Mouse (Mus musculus): ENCODE results near the gene Dynlt1b. TPM values are rescaled to one million over a fixed set of nuclear protein-coding genes. Genes with fewer than 3 reads are reported as not detected.
"Not testable (repeated sequence)": the region's sequence is repeated elsewhere in the genome, so short reads cannot be mapped to it uniquely, and the experiment has no call there.

The Dynlt1b gene
- polyA plus RNA-seq, 1 experiment: 208 TPM

DNA sequence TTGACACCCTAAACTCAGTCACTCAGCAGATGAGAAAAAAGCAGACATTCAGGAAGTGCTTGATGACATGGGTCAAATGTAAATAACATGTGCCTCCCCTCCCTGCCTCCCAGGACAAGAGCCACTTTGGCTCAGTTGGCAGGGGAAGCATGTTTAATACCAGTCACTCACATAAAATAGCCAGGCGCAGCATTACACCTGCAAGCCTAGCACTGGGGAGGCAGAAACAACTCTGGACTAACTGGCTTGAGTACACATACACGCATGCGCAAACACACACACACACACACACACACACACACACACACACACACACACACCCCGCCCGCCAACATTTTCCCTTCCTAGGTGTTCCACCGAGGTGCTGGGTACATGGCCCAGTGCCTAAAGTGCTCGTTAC is 40.8 kb downstream of the Dynlt1b start:
- H3K4me3 ChIP-seq (ENCODE audit: insufficient read depth, low read length); H3K27ac ChIP-seq (ENCODE audit: insufficient read depth, low read depth, low read length): not testable (repeated sequence)
- H3K4me1 ChIP-seq (ENCODE audit: control insufficient read depth, insufficient read depth, low read length): peaks cover 15% of the 10 kb centered on the region

DNA sequence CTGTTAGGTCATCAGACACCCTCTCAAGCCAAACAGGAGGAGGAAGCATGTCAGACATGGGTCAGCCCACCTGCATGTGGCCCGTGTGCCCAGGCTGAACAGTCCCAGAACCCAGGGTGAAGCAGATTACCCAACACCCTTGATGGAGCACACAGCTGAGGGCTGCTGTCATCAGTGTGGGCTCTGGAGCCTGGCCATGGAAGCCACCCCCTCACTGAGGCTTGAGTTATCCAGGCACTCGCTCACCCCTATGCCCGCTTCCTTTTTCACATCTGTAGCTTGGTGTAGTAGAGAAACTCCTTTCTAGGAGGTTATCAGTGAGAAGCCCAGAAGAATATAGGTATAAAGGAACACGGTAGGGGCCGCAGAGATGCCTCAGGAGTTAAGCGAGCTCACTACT is 45.4 kb downstream of the Dynlt1b start:
- H3K4me1 ChIP-seq (ENCODE audit: control insufficient read depth, insufficient read depth, low read length): peaks cover 11% of the 10 kb centered on the region
- not testable (repeated sequence) for H3K4me3 ChIP-seq (ENCODE audit: insufficient read depth, low read length); H3K27ac ChIP-seq (ENCODE audit: insufficient read depth, low read depth, low read length)

DNA sequence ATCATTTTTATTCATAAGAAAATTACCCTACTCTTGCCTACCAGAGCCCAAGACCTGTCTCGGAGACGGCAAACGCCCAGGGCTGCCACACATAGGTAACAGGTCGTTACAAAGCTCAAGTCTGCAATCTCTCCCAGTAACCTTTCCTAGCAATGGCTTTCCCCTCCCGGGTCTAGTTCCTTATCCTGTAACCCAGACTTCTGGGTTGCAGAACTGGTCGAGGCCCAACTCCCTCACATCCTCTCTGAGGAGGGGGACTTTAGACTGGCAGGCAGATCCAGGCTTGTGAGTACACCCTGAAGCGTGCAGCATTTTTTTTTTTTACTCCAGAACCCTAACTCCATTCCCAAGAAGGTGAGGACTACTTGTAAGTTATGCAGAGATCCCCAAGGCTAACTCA is 46.0 kb downstream of the Dynlt1b start:
- peak overlapping the region; percentile 81 for H3K4me3 ChIP-seq (ENCODE audit: insufficient read depth, low read length)
- H3K4me1 ChIP-seq (ENCODE audit: control insufficient read depth, insufficient read depth, low read length); H3K27ac ChIP-seq (ENCODE audit: insufficient read depth, low read depth, low read length): not testable (repeated sequence)

DNA sequence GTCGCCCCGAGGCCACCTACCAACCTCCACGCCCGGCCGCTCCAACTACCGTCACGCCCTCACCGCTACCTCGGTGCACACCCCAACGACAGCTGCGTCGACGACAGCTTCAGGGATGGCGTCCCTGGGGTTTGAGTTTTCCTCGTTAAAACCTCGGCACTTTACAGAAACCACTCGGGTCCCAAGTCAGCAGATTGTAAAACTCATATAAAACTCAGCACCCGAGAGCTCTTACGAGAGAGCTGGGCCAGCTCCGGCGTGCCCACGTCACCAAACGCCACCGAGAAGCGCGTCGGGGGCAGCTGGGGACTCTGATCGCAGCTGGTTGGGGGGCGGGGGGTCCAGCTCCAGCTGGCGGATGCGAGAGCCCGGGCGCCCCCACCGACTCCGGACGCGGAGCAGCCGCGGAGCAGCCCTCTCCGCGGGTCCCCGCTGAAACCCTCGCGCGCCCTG is 46.6 kb downstream of the Dynlt1b start:
- not testable (repeated sequence) for H3K27ac ChIP-seq (ENCODE audit: insufficient read depth, low read depth, low read length); H3K4me1 ChIP-seq (ENCODE audit: control insufficient read depth, insufficient read depth, low read length)
- H3K4me3 ChIP-seq (ENCODE audit: insufficient read depth, low read length): peak overlapping the region; percentile 81

DNA sequence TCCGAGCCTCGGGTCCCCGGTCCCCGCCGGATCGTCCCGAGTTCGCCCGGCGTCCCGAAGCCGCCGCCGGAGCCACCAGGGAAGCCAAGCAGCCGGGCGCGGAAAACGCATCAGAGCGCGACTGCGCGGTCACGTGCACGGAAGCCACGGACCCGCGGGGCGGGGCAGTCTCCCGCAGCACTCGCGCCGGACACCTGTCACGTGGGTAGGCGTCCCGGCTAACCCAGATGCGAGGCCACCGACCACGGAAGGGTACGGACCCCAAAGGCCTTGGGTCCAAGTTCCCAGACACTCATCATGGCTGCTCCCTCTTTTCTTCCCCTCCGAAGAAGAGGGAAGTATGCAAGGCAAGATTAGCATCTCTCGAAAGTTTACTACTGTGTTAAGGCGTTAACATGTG is 47.1 kb downstream of the Dynlt1b start:
- peak overlapping the region; percentile 81 for H3K4me3 ChIP-seq (ENCODE audit: insufficient read depth, low read length)
- H3K27ac ChIP-seq (ENCODE audit: insufficient read depth, low read depth, low read length); H3K4me1 ChIP-seq (ENCODE audit: control insufficient read depth, insufficient read depth, low read length): not testable (repeated sequence)

DNA sequence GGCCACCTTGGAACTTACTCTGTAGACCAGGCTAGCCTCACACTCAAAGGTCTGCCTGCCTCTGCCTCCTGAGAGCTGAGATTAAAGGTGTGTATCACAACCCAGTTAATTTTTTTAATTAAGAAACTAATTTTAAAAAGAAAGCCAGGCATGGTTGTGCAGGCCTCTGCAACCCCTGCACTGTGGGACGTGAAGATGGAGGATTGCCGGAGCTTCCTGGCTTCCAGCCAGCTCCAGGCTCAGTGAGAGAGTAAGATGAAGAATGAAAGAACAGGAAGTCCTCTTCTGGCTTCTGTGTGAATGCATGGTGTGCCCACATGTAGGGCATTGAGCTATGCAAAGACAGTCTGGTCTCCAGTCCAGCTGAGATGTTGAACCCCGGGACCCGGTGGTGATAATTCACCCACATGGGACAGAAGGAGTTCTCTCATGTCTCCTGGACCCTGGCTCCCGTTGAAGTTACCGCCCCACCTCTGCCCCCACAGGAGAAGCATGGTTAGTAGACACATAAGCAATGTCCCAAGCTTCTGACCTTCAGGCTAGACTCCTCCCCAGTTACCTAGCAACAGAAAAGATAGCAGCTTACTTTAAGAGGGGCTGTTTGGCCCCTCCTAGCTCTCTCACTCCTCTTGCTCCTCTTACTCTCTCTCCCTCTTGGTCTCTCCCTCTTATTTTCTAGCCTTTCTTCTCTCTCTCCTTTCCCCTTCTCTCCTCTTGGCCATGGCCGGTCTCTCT is 51.1 kb downstream of the Dynlt1b start:
- H3K4me3 ChIP-seq (ENCODE audit: insufficient read depth, low read length); H3K4me1 ChIP-seq (ENCODE audit: control insufficient read depth, insufficient read depth, low read length); H3K27ac ChIP-seq (ENCODE audit: insufficient read depth, low read depth, low read length): not testable (repeated sequence)

DNA sequence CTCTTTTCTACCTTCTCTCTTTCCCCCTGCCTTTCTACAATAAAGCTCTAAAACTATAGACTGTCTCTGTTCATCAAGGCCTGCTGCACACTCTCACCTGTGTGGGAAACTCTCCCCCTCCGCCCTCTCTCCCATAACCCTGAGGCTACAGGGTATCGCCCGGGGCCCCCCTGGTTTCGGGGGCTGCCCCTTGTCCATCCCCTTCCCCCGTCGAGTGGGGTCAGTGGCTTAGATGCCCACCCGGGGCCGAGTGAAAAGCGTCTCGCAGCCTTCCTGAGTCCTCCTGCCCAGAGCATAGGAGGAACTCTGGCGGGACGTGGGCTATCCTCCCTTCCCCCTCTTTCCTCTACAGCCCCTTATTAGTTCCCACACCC is 51.7 kb downstream of the Dynlt1b start:
- not testable (repeated sequence) for H3K27ac ChIP-seq (ENCODE audit: insufficient read depth, low read depth, low read length); H3K4me3 ChIP-seq (ENCODE audit: insufficient read depth, low read length); H3K4me1 ChIP-seq (ENCODE audit: control insufficient read depth, insufficient read depth, low read length)

DNA sequence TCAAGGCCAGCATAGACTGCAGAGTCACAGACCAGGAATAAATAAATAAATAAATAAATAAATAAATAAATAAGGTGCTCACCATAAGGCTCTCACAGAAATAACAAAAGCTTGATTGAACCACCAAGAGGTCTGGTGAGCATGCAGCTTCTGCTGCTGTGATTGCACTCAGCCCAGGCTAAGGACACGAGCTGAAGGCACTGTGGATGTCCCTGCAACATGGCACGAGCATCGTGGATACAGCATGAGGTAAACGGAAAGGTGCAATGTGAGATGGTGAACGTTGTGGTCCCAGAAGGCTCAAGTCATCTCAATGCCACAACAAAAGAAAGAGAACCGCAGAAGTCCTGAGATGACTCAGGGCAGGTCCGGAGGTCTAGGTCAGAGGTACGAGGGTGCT is 52.3 kb downstream of the Dynlt1b start:
- not testable (repeated sequence) for H3K4me1 ChIP-seq (ENCODE audit: control insufficient read depth, insufficient read depth, low read length); H3K4me3 ChIP-seq (ENCODE audit: insufficient read depth, low read length); H3K27ac ChIP-seq (ENCODE audit: insufficient read depth, low read depth, low read length)

Other genes starting within 250 kb of the Dynlt1b start
- 17.7 and 20.8 TPM in 2 replicates for gene Tmem181a, start 173.3 kb upstream of the Dynlt1b start, polyA plus RNA-seq (2012; ENCODE audit: insufficient read depth, insufficient read length, missing spikeins)
- 12.5 TPM in 2 replicates for gene Dynlt1a, start 112.6 kb upstream of the Dynlt1b start, polyA plus RNA-seq (2012; ENCODE audit: insufficient read depth, insufficient read length, missing spikeins)
- gene Dynlt1c, start 171.6 kb downstream of the Dynlt1b start, polyA plus RNA-seq (2012; ENCODE audit: insufficient read depth, insufficient read length, missing spikeins): 31.5 and 39.4 TPM in 2 replicates
- 118 and 140 TPM in 2 replicates for gene Dynlt1f, start 225.8 kb downstream of the Dynlt1b start, polyA plus RNA-seq (2012; ENCODE audit: insufficient read depth, insufficient read length, missing spikeins)
- not detected in 2 replicates for gene Sytl3, start 229.0 kb downstream of the Dynlt1b start, polyA plus RNA-seq (2012; ENCODE audit: insufficient read depth, insufficient read length, missing spikeins)